Mouse (Mus musculus) gastrocnemius, postnatal 36 days (tissue): ENCODE measurements around the gene Zmynd11. TPM values are rescaled to one million over a fixed set of nuclear protein-coding genes. Genes with fewer than 3 reads are reported as not detected.

ENCODE experiments used
- DNase-seq, 2 experiments: peaks; one replicate each; pipeline ENCODE4 v3.0.0; 2022
- intact Hi-C: fragments of 180-260 bp; cut with DNase I; formaldehyde crosslinking; loops from one replicate; pipeline ENCODE4 v1.15.1; 2025
- total RNA-seq, 2 experiments: library from RNA; stranded (reverse); gene quantifications; 2 replicates each; pipeline ENCODE4 v1.2.3; 2021

The Zmynd11 gene
- total RNA-seq, 2 experiments from 2014 or later: 70.5 to 86.6 TPM

DNA sequence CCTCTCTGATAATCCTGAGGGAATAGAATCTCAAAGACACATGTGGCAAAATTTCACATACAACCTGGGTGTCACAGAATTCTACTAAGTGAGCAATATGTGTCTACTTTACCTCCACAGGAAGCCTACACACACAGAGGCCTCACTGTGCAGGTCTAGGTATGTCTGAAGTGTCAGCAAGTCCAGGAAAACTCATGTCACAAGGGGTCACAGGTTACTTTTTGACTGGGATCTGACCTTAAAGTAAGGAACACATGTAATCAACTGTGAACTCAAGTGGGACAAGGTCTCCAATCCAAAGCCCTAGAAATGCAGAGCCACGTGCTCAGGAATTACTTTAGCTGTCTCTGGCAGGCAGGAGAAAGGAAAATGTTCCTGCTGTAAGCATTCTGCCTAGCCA lies 36.1 kb downstream of the Zmynd11 start:
- intact Hi-C loops: no loop called here
- DNase-seq: no peak

- DNase-seq: no peak
- intact Hi-C loops: no loop called here
These were observed 49.9 kb downstream of the Zmynd11 start for GRCm38 (mm10) chr13:9715224-9715623.

GRCm38 (mm10) chr13:9713462-9714134 lies 51.5 kb downstream of the Zmynd11 start:
- DNase-seq: no peak
- intact Hi-C loops: no loop called here

- no peak for DNase-seq
- intact Hi-C loops: no loop called here
These were observed 52.2 kb downstream of the Zmynd11 start for GRCm38 (mm10) chr13:9712971-9713370.

DNA sequence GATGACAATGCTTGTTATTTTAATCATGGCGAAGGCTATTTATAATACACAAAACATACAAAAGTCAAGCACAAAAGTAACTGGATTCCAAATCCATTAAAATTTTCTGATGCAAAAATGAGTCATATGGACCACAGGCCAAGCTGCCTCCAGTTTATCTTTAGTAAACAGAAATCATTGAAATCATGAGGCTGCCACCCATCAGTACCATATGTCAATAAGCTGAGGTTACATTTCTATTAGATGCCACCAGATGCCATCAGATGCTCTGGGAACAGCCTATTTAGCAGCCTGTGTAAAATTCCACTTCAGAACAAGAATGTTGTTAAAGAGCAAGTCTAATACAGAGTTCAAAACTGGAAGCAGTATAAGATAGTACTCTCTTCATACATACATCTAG lies 52.7 kb downstream of the Zmynd11 start:
- intact Hi-C loops: no loop called here
- DNase-seq: no peak

GRCm38 (mm10) chr13:9708433-9709240 lies 56.5 kb downstream of the Zmynd11 start:
- DNase-seq: no peak
- intact Hi-C loops: no loop called here

DNA sequence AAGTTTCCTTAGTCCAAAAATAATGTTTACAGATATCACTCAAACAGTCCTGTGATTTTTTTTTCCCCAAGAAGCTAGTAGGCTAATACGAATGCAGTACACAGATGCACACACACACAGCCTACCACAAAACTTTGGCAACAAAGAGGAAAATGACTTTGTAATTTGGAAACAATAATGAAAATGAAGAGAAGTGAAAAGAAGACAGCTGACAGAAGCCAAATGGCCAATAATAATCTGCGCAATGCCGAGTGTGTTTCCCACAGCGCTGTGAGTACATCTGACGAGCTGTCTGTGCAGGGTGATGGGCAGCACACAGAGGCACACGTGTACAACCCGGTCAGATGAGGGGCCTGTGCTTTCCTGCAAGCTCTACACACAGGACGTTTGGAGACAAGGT lies 58.4 kb downstream of the Zmynd11 start:
- intact Hi-C loops: no loop called here

GRCm38 (mm10) chr13:9702615-9703235 lies 62.4 kb downstream of the Zmynd11 start:
- DNase-seq: no peak
- intact Hi-C loops: no loop called here

More for the DNA sequence above, 58.4 kb downstream of the Zmynd11 start:
- no peak for DNase-seq

DNA sequence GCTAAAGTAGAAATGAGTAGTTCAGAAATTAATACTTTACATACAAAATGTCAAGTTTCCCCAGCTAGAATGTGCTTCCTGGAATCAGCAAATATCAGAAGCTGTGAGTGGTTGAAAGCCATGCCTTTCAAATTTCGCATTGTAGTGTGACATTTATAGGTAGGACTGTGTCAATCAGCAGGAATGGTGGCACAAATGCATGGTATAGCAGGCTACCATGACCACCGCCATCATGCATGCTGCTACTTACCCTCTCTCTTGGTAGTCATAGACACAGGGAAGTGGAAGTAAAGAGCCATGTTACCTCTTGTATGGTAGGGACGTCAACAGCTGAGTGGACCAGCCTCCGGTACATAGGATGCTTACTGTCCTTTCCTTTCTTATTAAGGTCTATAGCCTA lies 67.8 kb downstream of the Zmynd11 start:
- DNase-seq: no peak
- intact Hi-C loops: no loop called here

DNA sequence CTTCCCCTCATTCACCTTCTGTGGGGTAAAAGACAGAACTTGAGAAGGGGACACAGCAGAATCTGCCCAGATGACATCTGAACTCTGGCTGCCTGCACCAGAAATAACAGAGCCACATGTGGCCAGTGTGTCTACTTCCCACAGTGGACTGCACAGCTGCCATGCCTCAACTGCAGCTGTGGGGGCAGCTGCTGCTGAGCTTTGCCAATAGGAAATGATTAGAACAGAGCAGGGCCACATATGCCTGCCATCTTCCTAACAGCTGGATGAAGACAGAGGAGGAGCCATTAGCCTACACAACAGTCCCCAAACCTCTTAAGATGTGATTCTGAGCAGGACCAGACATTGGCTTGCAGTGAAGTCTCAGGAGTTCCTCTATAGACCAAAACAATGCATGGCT lies 69.3 kb downstream of the Zmynd11 start:
- intact Hi-C loops: no loop called here
- no peak for DNase-seq

DNA sequence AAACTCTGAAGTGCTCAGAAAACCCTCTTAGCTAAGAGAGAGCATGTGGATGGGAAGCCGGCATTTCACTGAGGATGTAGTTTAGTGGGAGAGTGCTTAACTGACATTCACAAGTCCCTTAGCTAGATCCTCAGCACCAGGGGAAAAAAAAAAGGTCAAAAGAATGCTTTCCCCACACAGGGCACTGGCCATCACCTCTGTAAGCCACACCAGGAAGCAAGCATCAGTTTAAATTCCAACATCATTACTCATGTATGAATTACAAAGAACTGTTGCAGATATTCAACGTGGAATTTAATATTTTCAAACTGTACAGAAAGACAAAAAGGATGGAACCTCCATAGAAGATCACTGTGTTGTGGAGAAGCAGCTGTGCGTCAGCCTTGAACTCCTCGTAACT lies 69.7 kb downstream of the Zmynd11 start:
- intact Hi-C loops: no loop called here
- no peak for DNase-seq

GRCm38 (mm10) chr13:9694651-9695050 lies 70.5 kb downstream of the Zmynd11 start:
- no peak for DNase-seq
- intact Hi-C loops: no loop called here

DNA sequence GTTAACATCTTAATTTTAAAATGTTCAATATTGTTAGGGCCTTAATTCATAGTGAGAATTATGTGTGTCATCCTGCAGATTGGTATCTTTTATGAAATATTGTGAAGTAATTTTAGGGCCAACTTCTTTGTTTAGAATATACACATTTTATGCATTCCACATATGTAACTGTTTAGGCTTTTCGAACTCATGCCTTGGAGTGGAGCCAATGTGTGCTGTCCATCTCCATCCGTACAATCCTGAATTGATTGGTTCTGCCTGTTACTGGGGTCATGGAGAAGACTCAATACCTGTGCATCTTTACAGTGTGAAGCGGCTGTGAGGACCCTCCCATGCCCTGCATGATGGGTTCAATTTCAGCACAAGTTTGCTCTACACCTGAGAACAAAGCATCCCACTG lies 72.3 kb downstream of the Zmynd11 start:
- DNase-seq: no peak
- intact Hi-C loops: no loop called here

DNA sequence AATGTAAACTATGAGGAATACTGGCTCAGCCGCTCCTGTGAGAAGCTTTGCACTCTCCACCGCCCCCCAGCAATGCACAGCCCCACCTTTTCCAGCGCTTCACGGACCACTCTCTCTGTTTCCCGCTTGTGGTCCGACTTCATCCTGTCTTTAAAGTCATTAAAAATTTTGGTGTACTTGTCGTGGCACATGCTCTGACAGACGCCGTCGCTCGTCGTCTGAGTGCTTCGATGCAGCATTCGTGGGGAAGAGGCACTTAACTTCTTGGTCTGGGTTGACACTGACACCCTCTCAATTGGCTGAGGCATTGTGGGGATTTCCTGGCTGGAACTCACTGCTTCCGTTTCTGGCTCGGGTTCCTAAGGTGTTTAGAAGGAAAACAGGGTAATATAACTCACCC lies 75.8 kb downstream of the Zmynd11 start:
- DNase-seq: no peak
- intact Hi-C loops: no loop called here

GRCm38 (mm10) chr13:9686765-9687164 lies 78.4 kb downstream of the Zmynd11 start:
- intact Hi-C loops: no loop called here
- no peak for DNase-seq

DNA sequence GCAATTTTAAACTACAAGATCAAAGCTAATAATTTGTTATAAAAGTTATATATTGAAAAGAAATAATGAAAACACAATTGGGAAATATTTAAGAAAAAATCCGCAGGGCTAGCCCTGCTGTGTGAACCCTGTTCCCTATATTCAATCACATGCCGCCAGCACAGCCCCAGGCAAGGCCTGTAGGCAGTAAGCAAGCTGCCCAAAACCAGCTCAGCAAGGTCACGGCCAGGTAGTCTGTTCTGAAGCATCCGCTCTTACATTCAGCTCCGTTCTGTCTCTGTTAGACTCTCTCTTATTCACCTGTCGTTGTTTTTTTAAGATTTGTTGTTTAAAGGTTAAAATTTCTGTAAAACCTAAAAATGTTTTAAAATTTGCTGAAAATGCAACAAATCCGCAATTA lies 78.9 kb downstream of the Zmynd11 start:
- intact Hi-C loops: no loop called here
- DNase-seq: no peak

DNA sequence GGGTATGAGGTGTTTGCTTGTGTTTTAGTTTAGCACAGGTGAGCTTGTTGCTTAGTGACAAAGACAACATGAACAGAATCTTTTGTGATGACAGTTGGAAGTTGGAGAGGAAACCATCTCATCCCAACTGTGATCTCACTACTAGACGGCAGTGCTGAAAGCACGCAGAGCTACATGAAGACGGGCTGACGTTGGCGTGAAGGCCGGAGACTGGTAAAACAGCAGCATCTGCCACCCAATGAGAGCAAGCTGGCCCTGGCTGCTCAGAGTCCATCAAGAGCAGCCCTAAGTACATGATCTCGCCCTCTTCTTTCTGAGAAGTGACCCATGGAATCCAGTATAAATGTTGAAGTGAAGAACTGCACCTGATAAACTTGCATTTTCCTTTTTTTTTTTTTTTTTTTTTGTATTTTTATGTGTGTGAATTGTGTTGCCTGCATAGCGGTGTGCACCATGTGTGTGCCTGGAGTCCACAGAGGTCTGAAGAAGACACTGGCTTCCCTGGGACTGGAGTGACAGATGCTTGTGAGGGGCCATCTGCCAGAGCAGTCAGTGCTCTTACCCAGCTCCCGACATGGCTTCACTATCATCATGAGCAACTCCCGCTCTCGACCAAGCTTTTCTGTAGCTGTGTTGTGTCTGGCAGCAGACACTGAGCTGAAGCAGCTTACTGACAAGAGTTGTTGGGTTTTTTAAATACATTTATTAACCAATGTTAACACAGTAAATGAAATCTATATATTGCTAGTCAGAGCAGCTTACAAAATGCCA lies 80.8 kb downstream of the Zmynd11 start:
- intact Hi-C loops: no loop called here
- no peak for DNase-seq

DNA sequence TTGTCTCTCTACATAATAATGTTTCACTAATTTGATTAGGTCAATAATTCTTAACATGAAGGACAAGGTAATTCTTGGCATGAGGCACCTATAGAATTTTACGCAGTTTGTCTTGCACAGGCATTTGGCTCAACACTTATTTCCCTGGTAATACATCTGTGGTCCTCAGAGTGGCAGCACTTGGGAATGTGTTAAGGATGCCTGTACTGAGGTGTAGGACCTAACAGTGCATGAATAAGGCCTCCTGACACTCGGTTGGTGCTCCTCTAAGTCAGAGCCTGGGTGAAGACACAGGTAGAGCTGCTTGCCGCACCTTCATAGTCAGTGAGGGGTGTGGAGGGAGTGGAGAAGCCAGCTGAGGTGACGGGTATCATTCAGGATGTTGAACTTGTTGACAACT lies 81.8 kb downstream of the Zmynd11 start:
- intact Hi-C loops: no loop called here
- DNase-seq: no peak

DNA sequence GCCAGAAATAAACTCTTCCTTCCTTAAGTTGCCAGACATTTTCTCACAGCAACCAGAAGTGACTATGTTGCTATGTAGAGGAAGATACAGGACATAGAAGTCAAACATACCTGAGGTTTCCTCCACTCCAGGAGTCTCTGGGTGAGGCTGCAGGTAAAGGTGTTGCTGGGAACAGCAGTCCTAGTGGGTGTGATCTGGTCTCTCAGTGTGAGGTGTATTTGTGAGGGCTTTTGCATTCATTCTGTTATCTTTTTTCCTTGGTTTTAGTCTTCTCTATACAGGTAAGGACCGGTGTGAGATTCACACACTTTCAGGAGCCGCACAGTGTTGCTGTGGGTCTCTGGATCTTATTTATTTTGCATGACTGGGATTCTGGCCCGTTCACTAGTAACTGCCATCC lies 83.6 kb downstream of the Zmynd11 start:
- DNase-seq: no peak
- intact Hi-C loops: no loop called here

DNA sequence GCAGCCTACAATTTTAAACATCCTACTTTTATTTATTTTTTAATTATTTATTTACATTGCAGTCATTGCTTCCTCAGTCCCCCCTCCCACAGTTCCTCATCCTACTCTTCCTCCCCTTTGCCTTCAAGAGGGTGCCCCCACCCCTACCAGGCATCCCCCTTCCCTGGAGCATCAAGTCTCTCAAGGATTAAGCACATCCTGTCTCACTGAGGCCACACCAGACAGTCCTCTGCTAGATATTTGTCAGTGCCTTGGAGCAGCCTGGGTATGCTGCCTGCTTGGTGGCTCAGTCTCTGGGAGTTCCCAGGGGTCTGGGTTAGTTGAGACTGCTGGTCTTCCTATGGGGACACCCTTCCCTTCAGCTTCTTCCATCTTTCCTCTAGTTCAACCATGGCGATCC lies 91.0 kb downstream of the Zmynd11 start:
- intact Hi-C loops: no loop called here
- DNase-seq: no peak

GRCm38 (mm10) chr13:9669246-9669645 lies 95.9 kb downstream of the Zmynd11 start:
- intact Hi-C loops: no loop called here

More at GRCm38 (mm10) chr13:9669246-9669645, 95.9 kb downstream of the Zmynd11 start:
- no peak for DNase-seq
